Mouse (Mus musculus): Measurements from ENCODE around the gene Fgf18. TPM values are rescaled to one million over a fixed set of nuclear protein-coding genes. Genes with fewer than 3 reads are reported as not detected.

Fgf18 gene
- polyA plus RNA-seq, 1 experiment from 2014 or later, result 7.1 TPM

DNA sequence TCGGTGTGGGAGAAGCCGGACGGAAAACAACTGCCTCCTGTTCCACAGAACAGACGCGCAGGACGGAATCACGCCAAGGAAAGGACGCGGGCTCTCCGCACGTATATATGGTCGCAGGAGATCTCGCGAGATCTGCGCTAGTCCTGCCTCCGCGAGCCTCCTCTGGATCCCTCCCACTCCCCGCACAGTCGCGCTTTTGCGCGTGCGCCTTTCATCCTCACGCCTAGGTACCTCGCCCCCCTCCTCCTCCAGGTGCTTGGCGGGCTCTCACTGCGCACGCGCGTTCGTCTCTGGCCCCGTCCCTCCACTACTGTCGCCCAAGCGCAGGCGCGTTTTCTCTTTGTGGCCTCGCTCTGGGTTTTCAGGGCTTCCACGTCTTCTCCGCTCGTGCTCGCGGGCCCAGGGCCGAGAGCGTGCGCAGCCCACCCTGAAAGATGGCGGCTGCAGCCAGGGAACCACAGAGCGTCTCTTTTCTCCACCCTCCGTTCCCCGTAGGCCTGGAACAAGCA, 15.9 kb upstream of the Fgf18 start, which contains the start of gene Npm1:
Gene Npm1 (minus strand): TSS at position 209 of the 509 bp plus-strand sequence.
- peak within 1 kb of the TSS; percentile 98 for H3K4me3 ChIP-seq
- peak within 1 kb of the TSS; percentile 93 for H3K9ac ChIP-seq
- WGBS, result 4% methylated on average over 46 of the region's 49 CpGs
- ATAC-seq (ENCODE audit: low FRiP score, low read depth), result peak; percentile 96
- peak within 1 kb of the TSS; percentile 99 for H3K27ac ChIP-seq (replicated peaks)
- no peaks in the 10 kb centered on the region for H3K27me3 ChIP-seq
- peaks cover 23% of the 10 kb centered on the region for H3K4me1 ChIP-seq (replicated peaks)
- H3K9me3 ChIP-seq, result no peaks in the 10 kb centered on the region
- peaks cover 27% of the 10 kb centered on the region for H3K36me3 ChIP-seq
- H3K4me2 ChIP-seq, result peak within 1 kb of the TSS; percentile 76

DNA sequence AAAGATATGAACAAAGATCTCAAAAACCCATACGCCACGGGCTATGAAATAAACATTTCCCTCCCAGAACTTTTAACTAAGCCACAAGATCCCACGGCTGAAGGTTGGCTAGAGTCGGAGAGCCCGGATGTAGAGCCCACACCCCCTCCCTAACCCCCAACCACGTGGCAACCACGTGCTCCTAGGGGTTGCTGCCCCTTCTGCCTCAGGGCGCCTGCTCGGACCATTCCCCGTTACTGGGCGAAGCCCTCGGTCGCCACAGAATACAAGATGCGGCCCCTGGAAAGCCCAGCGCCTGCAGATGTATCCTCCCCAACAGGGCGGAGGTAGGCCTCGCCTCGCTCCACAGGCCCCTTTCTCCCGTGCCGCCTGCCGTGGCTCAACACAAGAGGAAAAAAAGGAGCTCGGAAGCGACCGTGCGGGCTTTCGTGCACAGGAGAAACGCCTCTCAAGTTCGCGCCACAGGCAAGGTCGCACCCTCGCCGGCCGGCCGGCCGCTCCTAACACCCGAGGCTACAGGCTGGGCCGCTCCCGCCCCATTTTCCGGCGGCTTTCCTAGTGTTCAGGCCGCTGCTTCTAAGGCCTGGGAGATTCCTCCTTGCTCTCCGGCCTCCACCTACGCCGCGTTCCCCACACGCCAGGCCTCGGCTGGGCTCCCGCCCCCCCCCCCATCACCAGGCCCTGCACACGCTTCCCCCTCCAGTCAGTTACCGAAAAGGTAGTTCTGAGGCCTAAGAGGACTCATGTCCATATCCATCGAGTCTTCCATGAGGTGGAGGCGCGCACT, 15.2 kb upstream of the Fgf18 start:
- H3K9me3 ChIP-seq, result no peaks in the 10 kb centered on the region
- peak overlapping the region; percentile 76 for H3K4me2 ChIP-seq
- peaks cover 23% of the 10 kb centered on the region for H3K4me1 ChIP-seq (replicated peaks)
- peak overlapping the region; percentile 93 for H3K9ac ChIP-seq
- H3K4me3 ChIP-seq, result peak overlapping the region; percentile 98
- H3K27me3 ChIP-seq, result no peaks in the 10 kb centered on the region
- H3K27ac ChIP-seq (replicated peaks), result peak overlapping the region; percentile 84
- peak; percentile 59 for ATAC-seq (ENCODE audit: low FRiP score, low read depth)
- 2% methylated on average over 50 of the region's 53 CpGs for WGBS
- peaks cover 33% of the 10 kb centered on the region for H3K36me3 ChIP-seq

DNA sequence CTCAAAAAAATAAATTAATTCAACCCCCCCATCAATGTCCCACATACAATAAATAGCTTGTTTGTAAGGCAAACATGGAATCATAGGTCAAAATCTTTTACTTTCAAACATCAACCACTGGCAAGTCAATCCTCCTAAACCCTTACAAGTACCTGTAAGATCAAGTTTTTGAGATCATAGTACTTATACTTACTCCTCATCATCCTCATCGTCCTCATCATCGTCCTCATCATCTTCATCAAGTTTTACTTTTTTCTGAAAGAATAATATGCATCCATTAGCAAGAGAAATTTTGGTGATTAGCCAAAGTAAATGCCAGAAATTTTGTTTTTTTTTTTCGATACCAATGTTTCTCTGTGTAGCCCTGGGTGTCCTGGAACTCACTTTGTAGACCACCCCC, 12.5 kb upstream of the Fgf18 start:
- no peaks in the 10 kb centered on the region for H3K9me3 ChIP-seq
- no peaks in the 10 kb centered on the region for H3K27me3 ChIP-seq
- H3K4me3 ChIP-seq, result no peak overlapping the region
- peaks cover 53% of the 10 kb centered on the region for H3K36me3 ChIP-seq
- no peak for ATAC-seq (ENCODE audit: low FRiP score, low read depth)
- H3K4me1 ChIP-seq (replicated peaks), result peaks cover 23% of the 10 kb centered on the region
- no peak overlapping the region for H3K9ac ChIP-seq
- no peak overlapping the region for H3K4me2 ChIP-seq
- no peak overlapping the region for H3K27ac ChIP-seq (replicated peaks)
- WGBS, result 84% methylated on average over 3 of the region's 3 CpGs

DNA sequence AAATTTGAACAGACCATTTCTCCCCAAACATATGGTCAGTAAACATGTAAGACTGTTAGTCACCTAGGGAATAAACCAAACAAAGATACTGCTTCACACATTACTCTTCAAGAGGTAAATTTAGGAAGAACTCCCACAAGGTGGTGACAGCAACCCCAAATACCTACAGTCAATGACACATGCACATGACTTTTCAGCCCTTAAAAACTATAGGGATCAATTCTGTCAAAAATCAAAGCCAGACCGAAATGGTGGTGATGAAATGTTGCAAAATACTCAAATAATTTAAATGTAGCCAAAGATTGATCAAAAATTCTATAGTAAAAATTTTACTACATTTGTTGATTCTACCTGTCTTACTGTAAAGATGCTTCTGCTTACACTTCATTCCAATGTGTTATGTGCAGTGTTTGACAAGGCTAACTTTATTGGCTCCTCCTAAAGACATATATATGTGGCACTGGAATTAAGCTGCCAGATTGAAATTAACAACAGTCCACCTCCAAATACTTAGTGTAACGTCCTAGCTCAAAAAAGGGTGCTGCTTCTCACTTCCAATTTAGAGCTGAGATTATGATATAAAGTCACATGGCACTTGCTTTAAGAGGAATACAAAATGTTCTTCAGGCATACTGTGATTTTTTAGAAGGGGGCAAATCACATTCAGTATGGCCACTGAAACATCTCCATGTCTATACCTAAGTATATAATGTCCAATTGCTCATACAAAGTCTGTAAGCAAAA, 10.4 kb upstream of the Fgf18 start:
- peaks cover 70% of the 10 kb centered on the region for H3K36me3 ChIP-seq
- ATAC-seq (ENCODE audit: low FRiP score, low read depth), result no peak
- 88% methylated on average over 2 of the region's 2 CpGs for WGBS
- H3K4me3 ChIP-seq, result no peak overlapping the region
- H3K4me1 ChIP-seq (replicated peaks), result peaks cover 16% of the 10 kb centered on the region
- no peak overlapping the region for H3K4me2 ChIP-seq
- H3K27ac ChIP-seq (replicated peaks), result no peak overlapping the region
- no peaks in the 10 kb centered on the region for H3K9me3 ChIP-seq
- no peaks in the 10 kb centered on the region for H3K27me3 ChIP-seq
- H3K9ac ChIP-seq, result no peak overlapping the region

DNA sequence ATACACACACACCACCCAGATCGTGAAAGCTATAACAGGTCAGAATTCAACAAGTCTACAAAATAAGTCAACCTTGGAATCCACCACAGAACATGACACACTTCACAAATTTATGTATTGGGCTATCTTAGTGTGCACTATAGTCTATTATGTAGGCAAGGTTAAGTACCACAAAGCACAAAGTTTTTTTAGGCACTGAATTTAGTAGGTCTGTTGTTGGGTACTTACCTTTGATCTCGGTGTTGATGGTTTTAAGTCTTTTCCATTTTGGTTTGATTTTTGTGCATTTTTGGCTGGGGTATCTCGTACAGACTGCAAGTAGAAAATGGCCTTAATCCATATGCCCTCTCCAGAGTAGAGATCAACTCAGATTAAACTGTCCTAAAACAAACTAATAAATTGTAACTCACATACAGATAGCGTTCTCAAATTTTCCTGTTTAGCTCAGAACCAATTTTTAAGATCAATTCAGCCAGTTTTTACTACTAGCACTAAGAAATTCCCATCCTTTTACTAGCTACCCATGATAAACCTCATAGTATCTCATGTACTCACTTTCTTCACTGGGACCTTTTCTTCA, 9.3 kb upstream of the Fgf18 start:
- no peak overlapping the region for H3K4me2 ChIP-seq
- ATAC-seq (ENCODE audit: low FRiP score, low read depth), result no peak
- H3K27ac ChIP-seq (replicated peaks), result no peak overlapping the region
- H3K9me3 ChIP-seq, result no peaks in the 10 kb centered on the region
- H3K27me3 ChIP-seq, result no peaks in the 10 kb centered on the region
- peaks cover 81% of the 10 kb centered on the region for H3K36me3 ChIP-seq
- H3K9ac ChIP-seq, result no peak overlapping the region
- 93% methylated on average over 4 of the region's 4 CpGs for WGBS
- H3K4me3 ChIP-seq, result no peak overlapping the region
- peaks cover 11% of the 10 kb centered on the region for H3K4me1 ChIP-seq (replicated peaks)

DNA sequence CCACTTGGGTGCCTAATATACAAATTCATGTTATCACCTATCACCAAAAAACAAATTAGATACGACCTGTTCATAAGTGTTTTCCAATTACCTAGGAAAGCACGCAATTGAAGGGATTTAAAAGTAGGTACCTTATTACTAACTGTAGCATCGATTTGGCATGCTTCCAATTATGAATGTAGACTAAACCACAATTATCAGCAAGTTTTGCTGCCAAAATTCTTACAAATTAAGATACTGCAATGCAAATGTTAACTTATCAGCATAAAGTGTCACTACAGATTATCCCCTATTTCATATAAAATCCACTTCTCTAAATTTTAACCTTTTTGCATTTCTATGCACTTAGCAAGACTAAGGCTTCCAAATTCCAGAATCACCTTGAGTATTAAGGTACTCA, 7.3 kb upstream of the Fgf18 start:
- H3K36me3 ChIP-seq, result peaks cover 84% of the 10 kb centered on the region
- ATAC-seq (ENCODE audit: low FRiP score, low read depth), result no peak

DNA sequence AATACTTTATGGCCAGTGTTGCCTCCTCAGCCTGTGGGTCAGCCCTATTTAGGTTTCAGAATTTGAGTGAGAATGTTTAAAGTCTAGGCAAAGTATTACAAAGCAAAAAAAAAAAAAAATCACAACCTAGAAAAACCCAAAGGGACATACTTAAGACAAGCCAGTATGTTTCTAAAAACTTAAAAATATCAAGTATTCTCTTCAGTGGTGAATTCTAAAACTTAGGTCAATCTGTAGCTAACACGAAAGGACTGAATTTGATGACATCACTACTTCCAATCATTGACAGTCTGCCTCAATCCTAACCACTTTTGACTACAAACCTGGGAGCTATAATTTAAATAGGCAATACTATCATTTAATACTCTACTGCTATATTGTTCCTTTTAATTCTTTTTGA, 5.8 kb upstream of the Fgf18 start:
- Histone ChIP-seq H3K4me3 (no peak overlapping the region), H3K4me2 (no peak overlapping the region), H3K27ac (replicated peaks) (no peak overlapping the region), H3K27me3 (no peaks in the 10 kb centered on the region), H3K36me3 (peaks cover 77% of the 10 kb centered on the region), H3K4me1 (replicated peaks) (peaks cover 2% of the 10 kb centered on the region), H3K9me3 (no peaks in the 10 kb centered on the region), H3K9ac (no peak overlapping the region)
- ATAC-seq (ENCODE audit: low FRiP score, low read depth), result no peak
- WGBS, result 93% methylated on average over 1 of the region's 1 CpGs

More for the DNA sequence above, 7.3 kb upstream of the Fgf18 start:
- no peak overlapping the region for H3K27ac ChIP-seq (replicated peaks)
- H3K4me1 ChIP-seq (replicated peaks), result no peaks in the 10 kb centered on the region
- H3K27me3 ChIP-seq, result no peaks in the 10 kb centered on the region
- no peak overlapping the region for H3K9ac ChIP-seq
- WGBS, result 91% methylated on average over 3 of the region's 3 CpGs
- no peaks in the 10 kb centered on the region for H3K9me3 ChIP-seq
- no peak overlapping the region for H3K4me3 ChIP-seq
- H3K4me2 ChIP-seq, result no peak overlapping the region

DNA sequence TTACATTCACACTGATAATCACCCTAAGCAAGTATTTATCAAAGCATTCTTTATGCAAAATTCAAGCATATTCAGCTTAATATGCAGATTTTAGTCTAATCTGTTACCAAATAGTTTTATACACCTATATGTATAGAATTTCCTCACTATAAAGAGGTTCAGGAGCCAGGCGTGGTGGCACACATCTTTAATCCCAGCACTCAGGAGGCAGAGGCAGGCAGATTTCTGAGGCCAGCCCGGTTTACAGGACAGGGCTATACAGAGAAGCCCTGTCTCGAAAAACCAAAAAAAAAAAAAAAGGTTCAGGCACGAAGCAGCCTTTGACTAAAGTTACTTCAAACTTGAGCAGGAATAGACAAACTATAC, 4.6 kb upstream of the Fgf18 start:
- WGBS, result 81% methylated on average over 4 of the region's 4 CpGs
- no peaks in the 10 kb centered on the region for H3K27me3 ChIP-seq
- no peaks in the 10 kb centered on the region for H3K9me3 ChIP-seq
- ATAC-seq (ENCODE audit: low FRiP score, low read depth), result no peak
- peaks cover 67% of the 10 kb centered on the region for H3K36me3 ChIP-seq
- peaks cover 12% of the 10 kb centered on the region for H3K4me1 ChIP-seq (replicated peaks)
- no peak overlapping the region for H3K4me3 ChIP-seq
- H3K27ac ChIP-seq (replicated peaks), result no peak overlapping the region
- H3K9ac ChIP-seq, result no peak overlapping the region
- H3K4me2 ChIP-seq, result no peak overlapping the region

DNA sequence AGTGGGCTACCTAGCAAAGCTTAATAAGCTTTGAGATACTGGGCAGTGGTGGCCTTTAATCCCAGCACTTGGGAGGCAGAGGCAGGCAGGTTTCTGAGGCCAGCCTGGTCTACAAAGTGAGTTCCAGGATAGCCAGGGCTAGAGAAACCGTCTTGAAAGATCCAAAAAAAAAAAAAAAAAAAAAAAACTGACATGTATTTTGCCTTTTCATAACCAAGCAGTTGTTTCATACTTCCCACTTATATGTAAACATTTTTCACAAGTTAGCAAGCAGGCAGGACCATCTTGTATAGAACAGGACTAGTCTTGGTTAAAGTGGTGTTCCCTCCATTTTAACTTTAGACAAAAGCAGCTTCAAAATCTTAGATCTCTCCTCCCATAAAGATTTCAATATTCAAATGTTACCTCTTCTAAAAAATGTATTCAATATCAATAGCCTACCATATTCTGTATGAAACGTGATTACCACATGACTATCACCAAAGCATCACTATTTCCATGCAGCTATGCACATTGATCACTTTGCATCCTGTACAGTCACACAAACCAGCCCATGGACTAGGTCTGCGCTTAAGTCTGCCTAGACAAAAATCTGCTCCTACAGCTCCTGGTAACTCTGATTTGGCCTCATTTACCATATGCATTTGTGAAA, 4.1 kb upstream of the Fgf18 start:
- Histone ChIP-seq H3K27me3 (no peaks in the 10 kb centered on the region), H3K4me1 (replicated peaks) (peaks cover 16% of the 10 kb centered on the region), H3K9ac (no peak overlapping the region), H3K4me3 (no peak overlapping the region), H3K9me3 (no peaks in the 10 kb centered on the region), H3K27ac (replicated peaks) (no peak overlapping the region), H3K36me3 (peaks cover 62% of the 10 kb centered on the region), H3K4me2 (no peak overlapping the region)
- ATAC-seq (ENCODE audit: low FRiP score, low read depth), result no peak
- 72% methylated on average over 3 of the region's 3 CpGs for WGBS

DNA sequence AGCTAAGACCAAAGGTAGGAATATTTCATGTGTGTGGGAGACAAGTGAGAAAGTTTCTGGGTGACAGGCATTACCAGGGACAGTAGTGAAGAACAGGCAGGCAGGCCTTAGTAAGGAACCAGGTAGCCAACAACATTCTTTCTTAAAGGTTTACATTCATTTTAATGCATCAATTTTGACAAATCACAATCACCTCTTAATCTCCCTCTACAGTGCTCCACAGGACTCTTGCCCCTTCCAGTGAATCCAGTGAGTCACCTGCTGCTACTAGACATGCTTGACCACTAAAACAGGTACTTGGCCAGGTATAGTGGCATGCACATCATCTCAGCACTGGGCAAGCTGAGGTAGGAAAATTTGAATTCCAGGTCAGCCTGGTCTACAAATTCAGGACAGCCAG, 3.2 kb upstream of the Fgf18 start:
- no peak overlapping the region for H3K4me3 ChIP-seq
- H3K9ac ChIP-seq, result no peak overlapping the region
- H3K4me1 ChIP-seq (replicated peaks), result peaks cover 23% of the 10 kb centered on the region
- H3K27ac ChIP-seq (replicated peaks), result no peak overlapping the region
- peaks cover 56% of the 10 kb centered on the region for H3K36me3 ChIP-seq
- no peak for ATAC-seq (ENCODE audit: low FRiP score, low read depth)
- no peak overlapping the region for H3K4me2 ChIP-seq
- H3K9me3 ChIP-seq, result no peaks in the 10 kb centered on the region
- H3K27me3 ChIP-seq, result no peaks in the 10 kb centered on the region

DNA sequence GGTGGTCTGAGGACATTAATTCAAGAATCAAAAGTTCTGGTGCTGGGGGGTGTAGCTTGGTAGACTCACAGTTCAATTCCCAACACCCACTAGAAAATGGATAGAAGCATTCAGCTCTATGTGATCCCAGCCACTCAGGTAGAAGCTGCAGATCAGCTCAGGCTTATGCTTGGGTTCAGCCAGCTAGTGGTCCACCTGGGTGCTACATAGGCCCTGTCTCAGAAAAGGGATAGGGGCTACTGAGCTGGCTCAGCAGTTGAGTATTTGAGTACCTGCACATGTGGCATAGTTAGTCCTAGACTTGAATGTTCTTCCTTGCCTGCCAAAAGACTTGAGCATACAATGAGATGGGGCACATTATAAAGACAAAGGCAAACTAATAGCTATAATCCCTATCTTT, 2.3 kb upstream of the Fgf18 start:
- no peaks in the 10 kb centered on the region for H3K9me3 ChIP-seq
- peaks cover 50% of the 10 kb centered on the region for H3K36me3 ChIP-seq
- ATAC-seq (ENCODE audit: low FRiP score, low read depth), result no peak
- no peak overlapping the region for H3K27ac ChIP-seq (replicated peaks)
- no peaks in the 10 kb centered on the region for H3K27me3 ChIP-seq
- H3K4me1 ChIP-seq (replicated peaks), result peaks cover 28% of the 10 kb centered on the region
- no peak overlapping the region for H3K4me3 ChIP-seq
- no peak overlapping the region for H3K9ac ChIP-seq
- H3K4me2 ChIP-seq, result no peak overlapping the region

DNA sequence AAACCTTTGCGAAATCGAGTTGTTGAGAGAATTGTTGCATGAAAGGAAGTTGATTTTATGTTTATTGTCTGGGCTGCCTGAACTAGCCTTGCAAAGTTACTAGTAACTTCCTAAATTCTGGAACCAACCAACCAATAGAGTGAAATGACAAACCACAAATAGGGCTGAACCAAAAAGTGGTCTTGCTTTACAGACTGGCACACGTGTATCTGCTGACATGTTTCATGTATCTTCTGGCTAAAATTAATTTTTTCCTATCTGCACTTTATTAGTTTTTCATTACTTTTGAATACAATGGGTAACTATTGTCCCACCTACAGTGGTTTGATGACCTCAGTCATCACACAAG, 1.9 kb upstream of the Fgf18 start:
- ATAC-seq (ENCODE audit: low FRiP score, low read depth), result no peak

More for the DNA sequence above, 1.9 kb upstream of the Fgf18 start:
- peaks cover 46% of the 10 kb centered on the region for H3K36me3 ChIP-seq
- H3K27me3 ChIP-seq, result no peaks in the 10 kb centered on the region
- H3K27ac ChIP-seq (replicated peaks), result no peak overlapping the region
- 23% methylated on average over 3 of the region's 3 CpGs for WGBS
- H3K9ac ChIP-seq, result no peak overlapping the region
- H3K4me1 ChIP-seq (replicated peaks), result peaks cover 30% of the 10 kb centered on the region
- no peak overlapping the region for H3K4me2 ChIP-seq
- H3K9me3 ChIP-seq, result no peaks in the 10 kb centered on the region
- H3K4me3 ChIP-seq, result no peak overlapping the region
